Mouse (Mus musculus) hindbrain, embryonic 10.5 days (tissue): Measurements from ENCODE around the gene Sdr9c7. TPM values are rescaled to one million over a fixed set of nuclear protein-coding genes. Genes with fewer than 3 reads are reported as not detected.
"Not testable (repeated sequence)": the region's sequence is repeated elsewhere in the genome, so short reads cannot be mapped to it uniquely, and the experiment has no call there.

ENCODE experiments used
- DNase-seq: peaks from one replicate; pipeline ENCODE4 v3.0.0-alpha.2; 2017; ENCODE audit warnings: low spot score
- H3K27ac ChIP-seq: fragments of 300-500 bp; sonication (generic); 2 replicates; pipeline ENCODE4 v1.5.1; 2016; ENCODE audit warnings: mild to moderate bottlenecking, moderate library complexity
- H3K27me3 ChIP-seq: fragments of 300-500 bp; sonication (generic); 2 replicates; pipeline ENCODE4 v1.6.1; 2016; ENCODE audit warnings: mild to moderate bottlenecking; ENCODE audit not compliant: poor library complexity, insufficient read depth, severe bottlenecking
- H3K36me3 ChIP-seq: fragments of 300-500 bp; sonication (generic); 2 replicates; pipeline ENCODE4 v1.6.1; 2016; ENCODE audit warnings: mild to moderate bottlenecking, moderate library complexity
- H3K4me1 ChIP-seq: fragments of 300-500 bp; sonication (generic); replicated peaks from 2 replicates; pipeline ENCODE4 v1.6.1; 2016; ENCODE audit warnings: mild to moderate bottlenecking
- H3K4me3 ChIP-seq: fragments of 300-500 bp; sonication (generic); 2 replicates; pipeline ENCODE4 v1.5.1; 2016; ENCODE audit warnings: mild to moderate bottlenecking, moderate library complexity
- H3K9me3 ChIP-seq: fragments of 300-500 bp; sonication (generic); 2 replicates; pipeline ENCODE4 v1.6.1; 2016; ENCODE audit warnings: mild to moderate bottlenecking, moderate library complexity
- WGBS: fragments of 180-500 bp; shearing (Covaris S2); methylation state at CpG from one replicate; pipeline ENCODE4 v1.1.7; 2016; 5-methylcytosine and 5-hydroxymethylcytosine counted together
- polyA plus RNA-seq: library from polyadenylated mRNA; unstranded; fragments of >200 nt; fragmentation: Nextera tagmentation; extraction: Ambion mirVana; gene quantifications from 2 replicates; pipeline ENCODE4 v1.2.1, GENCODE M21; 2016

The Sdr9c7 gene
- polyA plus RNA-seq, 1 experiment from 2014 or later, result not detected

DNA sequence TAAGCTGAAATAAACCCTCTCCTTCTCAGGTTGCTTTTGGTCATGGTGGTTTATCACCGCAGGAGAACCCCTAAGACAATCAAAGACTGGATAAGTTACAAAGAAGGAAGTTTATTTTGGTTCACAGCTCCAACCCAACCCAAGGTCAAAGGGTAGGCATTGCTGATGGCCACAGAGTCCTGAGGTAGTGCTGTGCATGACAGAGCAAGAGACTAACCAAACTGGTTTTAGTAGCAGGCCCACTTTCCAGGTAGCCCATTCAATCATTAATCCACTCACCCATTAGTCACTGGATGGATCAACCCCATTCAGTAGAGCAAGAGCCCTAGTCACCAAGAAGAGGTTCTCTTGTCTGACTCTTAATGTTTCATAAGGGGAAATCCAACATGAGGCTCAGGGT is 23.9 kb downstream of the Sdr9c7 start:
- 78% methylated on average over 1 of the region's 1 CpGs for WGBS
- Histone ChIP-seq H3K36me3 (no peaks in the 10 kb centered on the region), H3K9me3 (no peaks in the 10 kb centered on the region), H3K27ac (no peak overlapping the region), H3K4me3 (no peak overlapping the region), H3K4me1 (0 out of 2 replicates have a peak, but pooled peaks cover 6% of the 10 kb centered on the region), H3K27me3 (no peaks in the 10 kb centered on the region)
- no peak for DNase-seq

DNA sequence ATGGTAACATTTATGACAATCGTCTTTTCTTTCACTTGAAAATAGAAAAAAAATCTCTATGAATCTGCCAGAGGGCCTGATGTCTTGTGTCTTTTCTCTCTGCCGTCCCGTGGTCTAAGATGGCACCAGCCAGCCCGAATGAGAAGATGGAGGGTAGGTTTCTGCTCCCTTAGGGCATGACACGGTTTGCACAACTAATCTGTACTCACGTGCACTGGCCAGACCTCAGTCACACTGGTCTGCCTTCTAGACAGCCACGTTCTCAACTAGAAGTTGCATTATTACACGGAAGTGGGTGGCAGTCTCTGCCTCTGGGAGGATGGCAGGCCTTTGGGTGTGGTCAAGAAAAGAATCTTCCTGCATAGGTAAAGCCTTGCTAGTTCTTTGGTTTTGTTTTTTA is 24.7 kb downstream of the Sdr9c7 start:
- H3K9me3 ChIP-seq, result no peaks in the 10 kb centered on the region
- H3K4me3 ChIP-seq, result no peak overlapping the region
- no peak overlapping the region for H3K27ac ChIP-seq
- no peaks in the 10 kb centered on the region for H3K27me3 ChIP-seq
- H3K4me1 ChIP-seq, result 0 out of 2 replicates have a peak, but pooled peaks cover 6% of the 10 kb centered on the region
- H3K36me3 ChIP-seq, result no peaks in the 10 kb centered on the region
- no peak for DNase-seq
- WGBS, result 89% methylated on average over 8 of the region's 8 CpGs

DNA sequence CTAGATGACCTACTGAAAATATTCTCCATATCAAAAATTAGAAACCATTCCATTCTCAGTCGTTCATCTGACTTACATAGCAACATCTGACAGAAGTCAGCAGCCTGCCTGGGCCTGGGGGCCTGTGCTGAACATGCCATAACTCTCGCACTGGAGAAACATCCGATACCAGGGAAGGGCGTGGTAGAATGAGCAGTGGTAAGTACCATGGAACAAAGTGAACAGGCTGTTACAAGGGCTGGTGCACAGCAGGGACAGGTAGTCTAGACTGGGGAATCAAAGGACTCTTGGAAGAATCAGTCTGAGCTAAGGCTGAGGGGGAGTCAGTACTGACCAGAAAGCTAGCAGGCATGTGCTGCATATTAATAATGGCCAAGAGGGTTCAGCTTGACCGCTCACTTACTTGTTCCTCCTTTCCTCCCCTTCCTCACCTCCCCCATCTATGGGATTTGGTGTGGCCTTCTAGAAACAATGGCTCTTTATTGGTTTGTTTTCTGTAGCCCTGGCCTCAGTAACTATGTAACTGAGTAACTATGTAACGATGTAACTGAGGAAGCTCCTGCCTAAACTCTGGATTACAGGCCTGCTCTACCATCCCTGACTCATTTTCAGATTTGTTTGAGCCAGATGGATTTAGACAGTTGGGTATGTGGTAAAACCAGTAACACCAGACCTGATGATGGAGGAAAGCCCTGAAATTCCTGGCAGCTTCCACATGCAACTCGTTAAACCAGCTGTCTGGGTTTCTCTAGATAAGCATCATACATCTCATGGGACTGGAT is 26.5 kb downstream of the Sdr9c7 start:
- Histone ChIP-seq H3K9me3 (0 out of 2 replicates have a peak, but pooled peaks cover 3% of the 10 kb centered on the region), H3K36me3 (no peaks in the 10 kb centered on the region), H3K4me1 (0 out of 2 replicates have a peak, but pooled peaks cover 6% of the 10 kb centered on the region), H3K27ac (no peak overlapping the region), H3K27me3 (no peaks in the 10 kb centered on the region), H3K4me3 (no peak overlapping the region)
- no peak for DNase-seq
- WGBS, result 72% methylated on average over 7 of the region's 7 CpGs

DNA sequence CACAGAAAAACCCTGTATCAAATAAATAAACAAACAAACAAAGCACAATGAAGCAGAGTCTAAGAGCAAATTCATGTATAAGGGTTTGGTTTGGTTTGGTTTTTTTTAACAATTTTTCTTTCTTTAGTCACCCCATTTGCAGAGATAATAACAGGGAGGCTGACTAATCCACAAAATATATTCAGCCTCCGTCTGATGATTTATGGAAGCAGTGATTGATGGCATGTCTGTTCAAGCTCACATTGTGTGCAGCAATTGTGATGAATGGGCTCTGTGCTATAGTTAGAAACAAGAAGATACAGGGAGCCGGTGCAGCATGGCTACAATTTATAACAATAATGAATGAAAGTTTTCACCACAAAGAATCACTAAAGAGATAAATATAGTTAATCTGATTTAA is 29.4 kb downstream of the Sdr9c7 start:
- no peak for DNase-seq
- WGBS, result 83% methylated on average over 2 of the region's 2 CpGs
- H3K36me3 ChIP-seq, result no peaks in the 10 kb centered on the region
- no peak overlapping the region for H3K4me3 ChIP-seq
- H3K9me3 ChIP-seq, result 0 out of 2 replicates have a peak, but pooled peaks cover 3% of the 10 kb centered on the region
- no peak overlapping the region for H3K27ac ChIP-seq
- H3K27me3 ChIP-seq, result no peaks in the 10 kb centered on the region
- 0 out of 2 replicates have a peak, but pooled peaks cover 6% of the 10 kb centered on the region for H3K4me1 ChIP-seq

DNA sequence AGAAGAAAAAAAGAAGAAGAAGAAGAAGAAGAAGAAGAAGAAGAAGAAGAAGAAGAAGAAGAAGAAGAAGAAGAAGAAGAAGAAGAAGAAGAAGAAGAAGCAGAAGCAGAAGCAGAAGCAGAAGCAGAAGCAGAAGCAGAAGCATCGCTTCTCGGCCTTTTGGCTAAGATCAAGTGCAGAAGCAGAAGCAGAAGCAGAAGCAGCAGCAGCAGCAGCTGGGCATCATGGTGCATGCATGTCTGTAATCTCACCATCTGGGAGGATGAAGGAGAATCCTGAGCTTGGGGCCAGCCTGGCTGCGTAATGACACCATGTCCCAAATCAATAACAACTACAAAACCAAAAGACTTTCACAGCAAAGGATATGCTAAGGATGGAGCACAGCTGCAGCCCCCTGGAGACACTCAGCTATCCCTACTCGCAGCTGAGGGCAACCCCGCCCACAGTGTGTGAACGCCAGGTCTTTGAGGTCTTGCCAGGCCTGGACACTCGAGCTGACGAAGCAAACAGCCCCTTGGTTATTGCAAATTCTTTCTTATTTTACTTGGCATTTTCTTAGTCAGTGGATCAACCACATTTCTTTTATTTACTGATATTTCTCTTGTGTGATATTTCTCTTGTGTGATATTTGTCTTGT is 34.1 kb downstream of the Sdr9c7 start:
- Histone ChIP-seq H3K36me3 (no peaks in the 10 kb centered on the region), H3K4me1 (no peaks in the 10 kb centered on the region)

DNA sequence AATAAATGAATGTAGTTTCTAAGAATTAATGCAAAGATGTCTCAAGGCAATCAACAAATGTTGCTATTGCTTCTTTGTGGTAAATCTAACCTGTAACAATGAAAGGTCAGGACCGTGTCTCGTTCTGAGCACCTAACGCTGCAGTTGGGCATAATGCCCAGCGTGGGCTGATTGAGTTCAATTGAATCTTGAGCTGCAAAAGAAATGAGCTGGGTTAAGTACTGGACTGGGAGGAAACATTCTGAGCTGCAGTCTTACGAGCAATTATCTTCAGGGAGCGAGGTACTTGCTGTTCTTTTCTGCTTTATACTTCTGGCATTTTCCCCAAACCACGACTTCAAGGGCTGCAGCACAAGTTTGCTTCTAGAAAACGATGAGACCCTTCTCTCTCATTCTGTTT is 38.0 kb downstream of the Sdr9c7 start:
- DNase-seq, result no peak
- no peaks in the 10 kb centered on the region for H3K36me3 ChIP-seq
- H3K27ac ChIP-seq, result no peak overlapping the region
- peaks cover 4% of the 10 kb centered on the region; the same call in 1 of the 2 replicates for H3K9me3 ChIP-seq
- H3K27me3 ChIP-seq, result no peaks in the 10 kb centered on the region
- 86% methylated on average over 8 of the region's 8 CpGs for WGBS
- H3K4me1 ChIP-seq, result no peaks in the 10 kb centered on the region
- H3K4me3 ChIP-seq, result no peak overlapping the region

More for the DNA sequence above, 34.1 kb downstream of the Sdr9c7 start:
- 0 out of 2 replicates have a peak, but pooled peaks cover 3% of the 10 kb centered on the region for H3K9me3 ChIP-seq
- H3K27ac ChIP-seq, result no peak overlapping the region
- no peaks in the 10 kb centered on the region for H3K27me3 ChIP-seq
- no peak overlapping the region for H3K4me3 ChIP-seq
- WGBS, result 69% methylated on average over 8 of the region's 8 CpGs
- no peak for DNase-seq

DNA sequence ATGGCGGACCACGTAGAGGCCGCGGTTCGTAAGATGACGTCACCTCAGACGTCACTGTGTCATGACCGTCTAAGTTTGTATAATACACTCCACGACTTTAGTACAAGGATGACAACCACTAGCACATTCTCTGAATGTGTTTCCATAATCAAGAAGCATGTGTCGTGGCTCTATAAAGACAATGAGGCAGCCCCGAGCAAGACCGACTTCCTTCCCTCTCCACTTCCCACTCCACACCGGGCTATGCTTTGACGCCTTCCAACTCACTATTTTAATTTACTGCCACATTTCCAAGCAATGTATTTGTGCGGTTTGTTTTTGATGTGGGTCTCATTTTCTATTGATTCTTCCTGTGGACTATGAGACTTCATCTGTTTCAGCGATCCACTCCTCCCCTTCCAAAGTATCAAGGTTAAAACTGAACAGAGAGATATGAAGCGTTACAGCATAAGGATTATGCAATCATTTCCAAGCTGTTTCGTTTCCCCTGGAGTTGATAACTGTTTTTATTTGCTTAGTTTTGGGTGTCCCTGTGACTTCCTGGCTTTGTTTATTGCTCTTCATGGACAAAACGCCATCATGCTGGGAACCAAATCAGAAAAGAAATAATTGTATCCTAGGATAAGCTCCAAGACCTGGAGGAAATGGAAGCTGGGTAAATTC is 38.6 kb downstream of the Sdr9c7 start:
- H3K4me3 ChIP-seq, result no peak overlapping the region
- no peak for DNase-seq
- WGBS, result 88% methylated on average over 19 of the region's 19 CpGs
- no peaks in the 10 kb centered on the region for H3K27me3 ChIP-seq
- no peaks in the 10 kb centered on the region for H3K36me3 ChIP-seq
- no peaks in the 10 kb centered on the region for H3K4me1 ChIP-seq
- no peak overlapping the region for H3K27ac ChIP-seq
- peaks cover 4% of the 10 kb centered on the region; the same call in 1 of the 2 replicates for H3K9me3 ChIP-seq

GRCm38 (mm10) chr10:127937428-127938010 is 39.2 kb downstream of the Sdr9c7 start:
- DNase-seq, result peak; percentile 62
- peaks cover 4% of the 10 kb centered on the region; the same call in 1 of the 2 replicates for H3K9me3 ChIP-seq
- no peak overlapping the region for H3K4me3 ChIP-seq
- H3K27ac ChIP-seq, result no peak overlapping the region
- no peaks in the 10 kb centered on the region for H3K27me3 ChIP-seq
- WGBS, result 3% methylated on average over 2 of the region's 2 CpGs
- H3K4me1 ChIP-seq, result no peaks in the 10 kb centered on the region
- no peaks in the 10 kb centered on the region for H3K36me3 ChIP-seq

DNA sequence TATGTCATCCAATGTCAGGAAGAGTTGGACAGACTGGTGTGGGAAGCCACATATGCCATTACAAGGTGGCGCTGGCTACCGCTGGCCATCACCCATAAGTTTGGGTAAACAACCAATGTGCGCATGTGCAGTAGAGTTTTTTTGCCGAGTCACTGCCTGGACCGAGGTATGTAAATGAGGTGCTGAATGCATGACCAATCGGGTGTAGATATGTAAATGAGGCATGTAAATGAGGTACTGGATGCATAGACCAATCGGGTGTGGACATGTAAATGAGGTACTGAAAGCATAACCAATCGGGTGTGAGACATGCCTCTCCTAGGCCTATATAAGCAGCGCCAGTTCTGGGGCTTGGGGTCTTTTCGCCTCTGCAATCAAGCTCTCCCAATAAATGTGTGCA is 41.3 kb downstream of the Sdr9c7 start:
- 95% methylated on average over 10 of the region's 10 CpGs for WGBS
- not testable (repeated sequence) for H3K9me3 ChIP-seq, H3K4me3 ChIP-seq, H3K27me3 ChIP-seq, H3K36me3 ChIP-seq, H3K27ac ChIP-seq, DNase-seq, H3K4me1 ChIP-seq

DNA sequence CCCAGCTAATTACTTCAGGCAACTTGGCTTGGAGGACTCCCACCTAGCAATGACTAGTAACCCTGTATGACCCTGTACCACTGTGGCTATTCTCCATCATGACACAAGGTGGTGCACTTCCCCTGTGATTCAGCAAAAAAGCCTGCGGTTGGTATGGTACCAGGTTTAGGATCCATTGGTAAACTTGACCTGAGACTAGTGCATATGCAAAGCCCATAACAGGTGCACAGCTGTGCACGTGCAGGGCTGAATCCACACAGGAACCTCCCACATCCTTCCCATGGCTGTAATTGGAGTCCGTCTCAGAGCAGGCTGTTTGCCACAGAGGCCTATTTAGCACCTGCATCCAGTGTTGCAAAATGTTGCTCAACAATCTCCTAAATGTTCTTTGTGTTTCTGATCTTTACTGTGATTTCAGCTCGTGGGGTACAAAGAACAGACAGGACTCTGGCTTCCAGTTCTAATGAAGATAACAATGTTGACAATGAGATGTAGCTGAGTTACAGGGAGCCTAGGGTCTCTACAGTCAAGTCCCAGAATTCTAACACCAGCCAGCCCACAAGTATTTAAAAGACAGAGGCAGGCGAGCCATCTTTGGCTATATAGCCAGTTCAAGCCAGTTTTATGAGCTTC is 47.2 kb downstream of the Sdr9c7 start:
- peak; percentile 66 for DNase-seq
- 39% methylated on average over 5 of the region's 5 CpGs for WGBS
- Histone ChIP-seq H3K4me3 (no peak overlapping the region), H3K9me3 (no peaks in the 10 kb centered on the region), H3K36me3 (no peaks in the 10 kb centered on the region), H3K27ac (no peak overlapping the region), H3K4me1 (peaks cover 1% of the 10 kb centered on the region), H3K27me3 (no peaks in the 10 kb centered on the region)

- no peak overlapping the region for H3K27ac ChIP-seq
- H3K9me3 ChIP-seq, result no peaks in the 10 kb centered on the region
- H3K36me3 ChIP-seq, result no peaks in the 10 kb centered on the region
- 81% methylated on average over 4 of the region's 4 CpGs for WGBS
- DNase-seq, result no peak
- H3K4me1 ChIP-seq, result peaks cover 6% of the 10 kb centered on the region
- H3K4me3 ChIP-seq, result no peak overlapping the region
- H3K27me3 ChIP-seq, result no peaks in the 10 kb centered on the region
Observed at GRCm38 (mm10) chr10:127949596-127950130, 51.3 kb downstream of the Sdr9c7 start.

DNA sequence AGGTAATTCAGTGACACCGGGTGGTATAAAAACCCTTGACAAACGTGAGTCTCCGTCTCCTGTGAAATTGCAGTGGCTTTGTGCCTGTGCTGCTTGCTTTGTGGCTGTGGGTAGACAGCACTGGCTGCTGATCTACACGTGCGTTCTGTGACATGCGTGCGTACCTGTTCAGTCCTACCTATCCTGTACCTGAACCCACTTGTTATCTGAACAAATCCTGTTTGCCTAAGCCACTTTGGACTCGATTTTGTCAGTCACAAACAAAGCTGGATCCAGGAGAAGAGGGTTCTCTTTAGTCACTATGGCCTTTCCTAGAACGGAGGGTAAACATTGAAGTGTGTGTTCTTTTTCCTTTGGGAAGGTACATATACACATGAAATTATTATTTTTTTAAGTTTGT is 53.1 kb downstream of the Sdr9c7 start:
- 88% methylated on average over 9 of the region's 9 CpGs for WGBS
- no peak overlapping the region for H3K27ac ChIP-seq
- H3K4me1 ChIP-seq, result peaks cover 6% of the 10 kb centered on the region
- no peak overlapping the region for H3K4me3 ChIP-seq
- no peaks in the 10 kb centered on the region for H3K27me3 ChIP-seq
- H3K36me3 ChIP-seq, result no peaks in the 10 kb centered on the region
- H3K9me3 ChIP-seq, result no peaks in the 10 kb centered on the region
- no peak for DNase-seq
